Mouse (Mus musculus): ENCODE results near the gene Serpina10. TPM values are rescaled to one million over a fixed set of nuclear protein-coding genes. Genes with fewer than 3 reads are reported as not detected.

The Serpina10 gene
- polyA plus RNA-seq, 1 experiment from 2014 or later = 0.06 TPM

GRCm38 (mm10) chr12:103655123-103656044, 24.1 kb upstream of the Serpina10 start:
- H3K9me3 ChIP-seq = no peaks in the 10 kb centered on the region
- 89% methylated on average over 7 of the region's 7 CpGs for WGBS
- no peak overlapping the region for H3K27ac ChIP-seq
- no peaks in the 10 kb centered on the region for H3K36me3 ChIP-seq
- H3K4me2 ChIP-seq (replicated peaks) = no peak overlapping the region
- no peak overlapping the region for H3K9ac ChIP-seq
- no peak overlapping the region for H3K4me3 ChIP-seq
- no peaks in the 10 kb centered on the region for H3K4me1 ChIP-seq
- H3K27me3 ChIP-seq (replicated peaks) = no peaks in the 10 kb centered on the region
- no peak for ATAC-seq (ENCODE audit: low FRiP score, low read depth)

GRCm38 (mm10) chr12:103653836-103654235, 22.6 kb upstream of the Serpina10 start:
- Histone ChIP-seq H3K27me3 (replicated peaks) (no peaks in the 10 kb centered on the region), H3K4me3 (no peak overlapping the region), H3K4me1 (no peaks in the 10 kb centered on the region), H3K9ac (no peak overlapping the region), H3K27ac (no peak overlapping the region), H3K9me3 (no peaks in the 10 kb centered on the region), H3K4me2 (replicated peaks) (no peak overlapping the region), H3K36me3 (no peaks in the 10 kb centered on the region)
- WGBS = 92% methylated on average over 2 of the region's 2 CpGs
- no peak for ATAC-seq (ENCODE audit: low FRiP score, low read depth)

- Histone ChIP-seq H3K4me2 (replicated peaks) (no peak overlapping the region), H3K4me3 (no peak overlapping the region), H3K27ac (no peak overlapping the region), H3K9me3 (no peaks in the 10 kb centered on the region), H3K27me3 (replicated peaks) (no peaks in the 10 kb centered on the region), H3K9ac (no peak overlapping the region), H3K4me1 (no peaks in the 10 kb centered on the region), H3K36me3 (no peaks in the 10 kb centered on the region)
- ATAC-seq (ENCODE audit: low FRiP score, low read depth) = no peak
- 86% methylated on average over 2 of the region's 2 CpGs for WGBS
Measured at GRCm38 (mm10) chr12:103646314-103646713, 15.1 kb upstream of the Serpina10 start.

- H3K27me3 ChIP-seq (replicated peaks) = no peaks in the 10 kb centered on the region
- no peak for ATAC-seq (ENCODE audit: low FRiP score, low read depth)
- H3K36me3 ChIP-seq = no peaks in the 10 kb centered on the region
- WGBS = 55% methylated on average over 5 of the region's 5 CpGs
- no peak overlapping the region for H3K4me2 ChIP-seq (replicated peaks)
- no peak overlapping the region for H3K27ac ChIP-seq
- no peak overlapping the region for H3K9ac ChIP-seq
- no peaks in the 10 kb centered on the region for H3K9me3 ChIP-seq
- H3K4me1 ChIP-seq = no peaks in the 10 kb centered on the region
- no peak overlapping the region for H3K4me3 ChIP-seq
Measured at GRCm38 (mm10) chr12:103644601-103645000, 13.4 kb upstream of the Serpina10 start.

- H3K9ac ChIP-seq = no peak overlapping the region
- no peaks in the 10 kb centered on the region for H3K9me3 ChIP-seq
- H3K36me3 ChIP-seq = no peaks in the 10 kb centered on the region
- no peaks in the 10 kb centered on the region for H3K4me1 ChIP-seq
- H3K4me2 ChIP-seq (replicated peaks) = no peak overlapping the region
- no peak for ATAC-seq (ENCODE audit: low FRiP score, low read depth)
- WGBS = 80% methylated on average over 3 of the region's 3 CpGs
- H3K27me3 ChIP-seq (replicated peaks) = no peaks in the 10 kb centered on the region
- no peak overlapping the region for H3K4me3 ChIP-seq
- no peak overlapping the region for H3K27ac ChIP-seq
Measured at GRCm38 (mm10) chr12:103643818-103644217, 12.6 kb upstream of the Serpina10 start.

- H3K36me3 ChIP-seq = no peaks in the 10 kb centered on the region
Measured at GRCm38 (mm10) chr12:103643336-103643735, 12.1 kb upstream of the Serpina10 start.

GRCm38 (mm10) chr12:103635846-103636245, 4.6 kb upstream of the Serpina10 start:
- no peak for ATAC-seq (ENCODE audit: low FRiP score, low read depth)
- Histone ChIP-seq H3K36me3 (no peaks in the 10 kb centered on the region), H3K27ac (no peak overlapping the region), H3K4me1 (no peaks in the 10 kb centered on the region), H3K9ac (no peak overlapping the region), H3K9me3 (no peaks in the 10 kb centered on the region), H3K4me3 (no peak overlapping the region), H3K27me3 (replicated peaks) (no peaks in the 10 kb centered on the region), H3K4me2 (replicated peaks) (no peak overlapping the region)
- 92% methylated on average over 2 of the region's 2 CpGs for WGBS

More at GRCm38 (mm10) chr12:103643336-103643735, 12.1 kb upstream of the Serpina10 start:
- Histone ChIP-seq H3K27ac (no peak overlapping the region), H3K9me3 (no peaks in the 10 kb centered on the region), H3K4me2 (replicated peaks) (no peak overlapping the region), H3K9ac (no peak overlapping the region), H3K4me3 (no peak overlapping the region), H3K4me1 (no peaks in the 10 kb centered on the region), H3K27me3 (replicated peaks) (no peaks in the 10 kb centered on the region)
- 1% methylated on average over 2 of the region's 2 CpGs for WGBS
- peak; percentile 61; the same call in 1 of the 2 replicates for ATAC-seq (ENCODE audit: low FRiP score, low read depth)

GRCm38 (mm10) chr12:103634430-103634829, 3.2 kb upstream of the Serpina10 start:
- WGBS = 88% methylated on average over 2 of the region's 2 CpGs
- Histone ChIP-seq H3K4me1 (no peaks in the 10 kb centered on the region), H3K9me3 (no peaks in the 10 kb centered on the region), H3K27ac (no peak overlapping the region), H3K27me3 (replicated peaks) (no peaks in the 10 kb centered on the region), H3K9ac (no peak overlapping the region), H3K4me2 (replicated peaks) (no peak overlapping the region), H3K36me3 (no peaks in the 10 kb centered on the region), H3K4me3 (no peak overlapping the region)
- ATAC-seq (ENCODE audit: low FRiP score, low read depth) = no peak

- Histone ChIP-seq H3K9me3 (no peaks in the 10 kb centered on the region), H3K9ac (no peak overlapping the region), H3K4me3 (no peak overlapping the region), H3K4me1 (no peaks in the 10 kb centered on the region), H3K27ac (no peak overlapping the region), H3K27me3 (replicated peaks) (no peaks in the 10 kb centered on the region), H3K4me2 (replicated peaks) (no peak overlapping the region), H3K36me3 (no peaks in the 10 kb centered on the region)
- no peak for ATAC-seq (ENCODE audit: low FRiP score, low read depth)
- WGBS = 86% methylated on average over 10 of the region's 10 CpGs
Measured at GRCm38 (mm10) chr12:103616860-103617261, 14.4 kb downstream of the Serpina10 start.

- no peak overlapping the region for H3K9ac ChIP-seq
- H3K4me1 ChIP-seq = no peaks in the 10 kb centered on the region
- H3K9me3 ChIP-seq = no peaks in the 10 kb centered on the region
- no peaks in the 10 kb centered on the region for H3K27me3 ChIP-seq (replicated peaks)
- H3K4me2 ChIP-seq (replicated peaks) = no peak overlapping the region
- ATAC-seq (ENCODE audit: low FRiP score, low read depth) = no peak
- H3K4me3 ChIP-seq = no peak overlapping the region
- H3K36me3 ChIP-seq = no peaks in the 10 kb centered on the region
- 82% methylated on average over 4 of the region's 4 CpGs for WGBS
- no peak overlapping the region for H3K27ac ChIP-seq
Measured at GRCm38 (mm10) chr12:103615734-103616133, 15.5 kb downstream of the Serpina10 start.

GRCm38 (mm10) chr12:103615141-103615540, 16.1 kb downstream of the Serpina10 start:
- H3K27me3 ChIP-seq (replicated peaks) = no peaks in the 10 kb centered on the region
- no peak overlapping the region for H3K4me2 ChIP-seq (replicated peaks)
- no peak overlapping the region for H3K27ac ChIP-seq
- H3K9ac ChIP-seq = no peak overlapping the region
- H3K4me3 ChIP-seq = no peak overlapping the region
- no peaks in the 10 kb centered on the region for H3K9me3 ChIP-seq
- H3K4me1 ChIP-seq = no peaks in the 10 kb centered on the region
- WGBS = 85% methylated on average over 1 of the region's 1 CpGs
- ATAC-seq (ENCODE audit: low FRiP score, low read depth) = no peak
- H3K36me3 ChIP-seq = no peaks in the 10 kb centered on the region

GRCm38 (mm10) chr12:103601839-103602238, 29.4 kb downstream of the Serpina10 start:
- Histone ChIP-seq H3K4me3 (no peak overlapping the region), H3K4me2 (replicated peaks) (no peak overlapping the region), H3K27me3 (replicated peaks) (no peaks in the 10 kb centered on the region), H3K27ac (no peak overlapping the region), H3K36me3 (no peaks in the 10 kb centered on the region), H3K4me1 (no peaks in the 10 kb centered on the region), H3K9me3 (no peaks in the 10 kb centered on the region), H3K9ac (no peak overlapping the region)
- no peak for ATAC-seq (ENCODE audit: low FRiP score, low read depth)
- 79% methylated on average over 3 of the region's 3 CpGs for WGBS

GRCm38 (mm10) chr12:103600364-103600763, 30.9 kb downstream of the Serpina10 start:
- 22% methylated on average over 3 of the region's 3 CpGs for WGBS
- H3K4me1 ChIP-seq = no peaks in the 10 kb centered on the region
- no peak overlapping the region for H3K4me2 ChIP-seq (replicated peaks)
- no peak for ATAC-seq (ENCODE audit: low FRiP score, low read depth)
- H3K4me3 ChIP-seq = no peak overlapping the region
- H3K9ac ChIP-seq = no peak overlapping the region
- no peak overlapping the region for H3K27ac ChIP-seq
- no peaks in the 10 kb centered on the region for H3K27me3 ChIP-seq (replicated peaks)
- H3K9me3 ChIP-seq = no peaks in the 10 kb centered on the region
- H3K36me3 ChIP-seq = no peaks in the 10 kb centered on the region

Measured in neural tube, embryonic 12.5 days (tissue).